Mouse (Mus musculus) thymus, postnatal 14 days (tissue): ENCODE results near the gene Olfr1341.

Experiments used
- DNase-seq: peaks from one replicate; pipeline ENCODE4 v3.0.0; 2021

Olfr1341 gene

DNA sequence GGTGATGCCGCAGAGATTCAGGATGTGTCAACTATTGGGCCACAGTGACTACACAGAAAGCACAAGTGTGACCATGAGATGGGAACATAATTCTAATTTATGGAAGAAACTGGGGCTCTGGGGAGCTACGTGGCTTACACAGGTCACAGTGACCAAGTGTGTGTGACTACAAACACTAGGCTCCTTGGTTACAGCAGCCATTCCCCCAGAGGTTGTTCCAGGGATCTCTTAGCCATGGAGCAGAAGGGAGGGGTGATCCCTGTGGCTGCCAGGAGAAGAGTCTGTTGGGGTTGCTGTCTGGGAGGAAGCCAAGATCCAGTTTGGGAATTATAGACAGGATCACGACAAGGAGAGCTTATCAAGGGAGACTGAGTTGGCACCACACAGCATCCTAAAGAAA is at the start of gene Olfr1341:
Gene Olfr1341, plus strand, starts transcription at position 301 of the 400 bp plus-strand sequence.
- no peak for DNase-seq

DNA sequence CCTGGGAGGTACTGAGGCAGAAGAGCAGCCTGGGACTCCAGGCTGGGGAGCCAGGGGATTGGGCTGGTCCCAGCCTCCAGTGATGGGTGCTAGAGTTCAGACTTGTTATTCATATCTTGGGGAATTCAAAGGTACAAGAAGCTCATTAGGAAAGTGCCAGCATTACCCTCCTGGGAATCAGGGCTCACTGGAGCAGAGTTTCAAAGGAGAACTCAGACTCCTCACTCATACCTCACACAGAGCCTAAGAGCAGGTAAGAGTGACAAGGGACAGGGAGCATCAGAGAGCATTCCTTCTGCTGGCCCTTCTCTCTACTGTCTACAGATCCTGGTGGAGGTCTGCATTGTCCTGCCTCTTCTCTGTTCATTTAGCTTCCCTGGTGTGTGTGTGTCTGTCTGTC is 44.7 kb upstream of the Olfr1341 start, which contains the start of gene Olfr62:
Gene Olfr62, plus strand, starts transcription at position 301 of the 400 bp plus-strand sequence.
- no peak for DNase-seq

DNA sequence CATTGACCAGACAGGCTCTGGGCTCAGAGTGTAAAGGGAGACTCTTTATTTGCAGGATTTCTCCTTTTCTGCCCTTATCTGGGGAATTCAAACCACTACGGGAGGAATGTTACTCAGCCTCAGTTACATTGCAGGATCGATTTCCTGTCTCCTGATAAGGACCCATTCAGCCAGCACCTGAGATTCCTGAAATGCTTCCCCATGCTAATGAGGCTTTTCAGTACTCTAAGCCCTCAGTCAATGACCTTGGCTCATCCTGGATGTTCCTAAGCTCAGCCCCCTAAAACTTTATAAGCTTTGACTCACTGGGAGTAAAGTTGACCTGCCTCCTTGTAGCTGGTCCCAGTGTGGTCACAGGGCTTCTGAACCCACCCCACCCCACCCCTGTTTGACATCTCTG is 16.2 kb upstream of the Olfr1341 start:
- no peak for DNase-seq

DNA sequence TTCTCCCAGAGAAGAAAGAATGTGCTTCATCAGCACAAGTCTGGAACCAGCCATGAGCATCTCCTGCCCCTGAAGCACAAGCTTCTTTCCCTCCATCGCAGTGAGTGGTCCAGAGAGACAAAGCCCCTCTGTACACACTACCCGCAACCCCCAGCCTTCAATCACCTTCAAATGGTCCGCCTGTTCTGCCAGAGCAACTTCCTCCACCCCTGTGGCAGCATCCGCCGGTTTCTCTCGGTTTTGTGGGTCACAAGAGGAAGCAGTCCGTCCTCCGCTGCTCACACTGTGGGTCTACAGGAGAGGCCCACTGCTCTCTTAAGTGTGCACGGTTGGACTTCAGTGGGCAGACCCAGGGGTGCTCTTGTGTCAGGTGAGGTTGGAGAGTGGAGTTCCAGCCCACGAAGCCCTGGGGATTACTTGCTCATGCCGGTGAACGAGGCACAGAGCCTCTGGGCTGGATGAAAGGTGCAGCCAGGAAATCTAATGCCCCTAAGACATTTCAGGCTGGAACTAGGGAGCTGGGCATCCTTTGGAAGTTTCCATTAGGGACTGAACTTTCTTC is 10.8 kb upstream of the Olfr1341 start, which contains the start of gene Olfr1342:
Gene Olfr1342, minus strand, starts transcription at position 345 of the 562 bp plus-strand sequence.
- peak; percentile 15 for DNase-seq

DNA sequence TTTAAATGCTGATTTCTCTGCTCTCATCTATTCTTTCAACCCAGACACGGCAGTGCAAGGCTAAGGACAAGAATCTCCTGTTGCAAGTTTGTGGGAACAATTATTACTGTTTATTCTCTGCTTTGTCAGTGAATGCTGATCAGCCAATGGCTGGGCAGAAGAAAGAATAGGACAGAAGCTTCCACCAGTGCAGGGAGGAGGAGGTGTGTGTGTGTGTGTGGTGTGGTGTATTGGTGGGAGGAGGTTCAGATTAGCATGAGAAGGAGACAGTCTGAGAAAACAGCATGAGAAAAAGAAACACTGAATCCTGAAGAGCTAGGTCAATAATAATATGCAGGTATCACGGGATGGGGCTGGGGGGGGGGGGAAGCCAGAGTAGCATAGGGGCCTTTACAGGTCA is 9.5 kb upstream of the Olfr1341 start:
- no peak for DNase-seq

DNA sequence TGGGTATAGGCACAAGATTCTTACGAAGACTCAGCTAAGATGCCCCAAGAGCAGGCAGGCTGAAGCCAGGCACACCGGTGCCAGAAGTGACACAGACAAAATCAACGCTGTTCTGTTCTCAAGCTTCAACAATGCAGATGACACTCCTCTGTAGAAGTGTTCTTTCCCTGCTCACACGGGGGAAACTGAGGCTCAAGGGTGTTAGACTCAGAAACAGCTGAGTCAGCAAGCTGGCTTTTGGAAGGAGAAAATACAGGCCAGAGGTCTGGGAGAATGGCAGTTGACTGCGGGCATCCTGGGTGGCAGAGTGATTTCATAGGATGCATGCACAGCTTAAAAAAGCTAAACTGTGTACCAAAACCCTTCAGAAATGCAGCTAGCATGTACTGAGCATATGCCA is 4.8 kb downstream of the Olfr1341 start:
- no peak for DNase-seq

DNA sequence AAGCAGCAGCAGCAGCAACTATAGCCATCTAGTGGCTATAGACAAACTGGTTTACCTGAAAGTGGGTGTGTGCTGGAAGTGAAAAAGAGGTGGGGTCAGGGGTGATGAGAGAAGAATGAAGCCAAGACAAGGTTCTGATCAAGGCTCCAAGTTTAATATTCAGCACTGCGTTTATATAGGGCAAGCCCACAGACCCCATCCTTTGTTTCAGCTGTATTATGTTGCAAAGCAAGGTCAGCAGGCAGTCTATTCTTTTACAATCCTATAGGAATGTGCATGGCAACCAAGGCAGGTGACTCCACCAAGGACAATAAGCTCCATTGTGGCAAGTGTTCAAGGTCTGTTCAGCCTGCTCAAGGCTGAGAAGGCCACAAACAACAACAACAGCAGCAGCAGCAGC is 8.3 kb downstream of the Olfr1341 start:
- DNase-seq, result no peak

DNA sequence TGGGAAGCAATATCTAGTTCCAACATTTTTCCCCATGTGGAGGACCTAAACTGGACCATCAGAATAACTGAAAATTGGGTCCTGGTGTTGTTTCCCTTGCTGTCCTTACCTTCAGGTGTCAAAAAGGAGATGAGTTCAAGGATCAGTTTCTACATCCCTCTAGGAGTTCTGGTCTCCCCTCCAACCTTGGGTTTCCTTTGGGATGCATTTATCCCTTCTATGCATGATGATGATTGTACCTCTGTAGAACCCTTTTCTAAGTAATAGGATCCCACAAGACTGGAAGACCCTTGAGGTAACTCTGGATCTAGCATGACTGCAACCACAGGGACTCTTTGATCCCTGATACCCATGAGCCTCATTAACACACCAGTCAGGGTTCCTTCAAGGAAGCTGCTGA is 16.5 kb downstream of the Olfr1341 start, which contains the start of gene Olfr1340:
Gene Olfr1340, plus strand, starts transcription at position 301 of the 400 bp plus-strand sequence.
- no peak for DNase-seq

DNA sequence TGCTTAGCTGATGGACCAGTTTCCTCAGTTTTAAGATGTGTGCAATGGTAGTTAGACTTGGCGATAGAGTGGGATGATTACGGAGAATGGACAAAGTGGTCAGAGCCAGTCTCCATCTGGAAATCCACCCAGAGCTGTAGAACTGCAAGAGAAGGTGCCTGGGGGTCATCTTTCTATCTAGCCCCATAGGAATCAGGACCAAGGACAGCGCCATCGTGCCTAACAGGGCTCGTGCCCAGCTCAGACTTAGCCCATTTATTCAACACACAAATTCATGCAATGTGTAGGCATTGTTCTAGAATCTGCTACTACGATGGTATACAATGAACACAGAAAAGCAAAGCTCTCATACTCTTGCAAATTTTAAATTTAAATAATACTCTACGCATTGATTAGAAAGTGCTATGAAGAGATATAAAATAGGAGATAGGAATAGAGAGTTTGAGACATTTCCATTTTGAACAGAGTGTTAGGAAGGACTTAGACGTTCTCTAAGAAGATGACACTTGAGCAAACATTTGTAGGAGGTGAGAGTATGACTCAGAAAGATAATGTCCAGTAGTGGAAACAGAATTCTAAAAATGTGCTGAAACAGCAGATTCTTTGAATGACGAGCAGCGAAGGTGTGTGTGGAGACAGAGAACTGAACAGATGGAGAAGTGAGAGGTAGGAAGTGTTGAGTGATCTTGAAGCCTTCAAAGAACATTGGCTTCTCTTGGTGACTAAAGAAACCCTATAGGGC is 18.6 kb downstream of the Olfr1341 start:
- DNase-seq, result peak; percentile 9

DNA sequence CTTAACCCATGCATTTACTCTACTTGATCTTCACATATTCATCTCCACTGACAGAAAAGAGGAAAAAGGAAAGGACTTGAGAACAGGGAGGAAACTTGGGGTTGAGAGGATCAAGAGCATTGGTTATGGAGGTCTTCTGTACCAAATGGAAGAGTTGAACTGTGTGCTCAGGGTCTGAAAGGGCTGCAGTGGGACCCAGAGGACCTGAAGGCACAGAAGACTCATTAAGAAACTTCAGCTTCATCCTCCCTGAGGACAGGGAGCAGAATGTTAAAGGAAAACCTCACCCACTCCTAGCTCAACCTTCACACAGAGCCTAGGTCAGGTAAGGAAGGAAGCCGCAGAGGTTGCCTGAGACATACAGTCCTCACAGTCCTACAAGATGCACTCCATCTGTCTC is 28.6 kb downstream of the Olfr1341 start, which contains the start of gene Olfr1339:
Gene Olfr1339, plus strand, starts transcription at position 301 of the 400 bp plus-strand sequence.
- no peak for DNase-seq

DNA sequence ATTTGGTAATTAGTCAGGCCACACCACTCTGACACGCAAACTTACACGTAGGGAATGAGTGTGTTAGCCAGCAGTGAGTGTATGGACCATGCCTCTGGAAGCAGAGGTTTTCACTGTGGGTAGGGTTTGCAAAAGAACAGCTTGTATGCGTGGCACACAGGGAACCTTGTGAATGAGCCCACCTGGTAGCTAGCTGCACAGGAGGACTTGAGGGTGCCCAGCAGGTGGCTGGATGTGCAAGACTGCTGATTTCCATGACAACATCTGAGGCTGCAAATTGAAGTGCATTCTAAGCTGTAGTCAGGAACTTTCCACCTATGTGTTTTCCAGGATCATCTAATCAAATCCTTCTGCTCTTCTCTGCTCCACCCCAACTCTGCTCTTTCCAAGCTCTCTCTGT is 36.3 kb downstream of the Olfr1341 start:
- DNase-seq, result no peak

DNA sequence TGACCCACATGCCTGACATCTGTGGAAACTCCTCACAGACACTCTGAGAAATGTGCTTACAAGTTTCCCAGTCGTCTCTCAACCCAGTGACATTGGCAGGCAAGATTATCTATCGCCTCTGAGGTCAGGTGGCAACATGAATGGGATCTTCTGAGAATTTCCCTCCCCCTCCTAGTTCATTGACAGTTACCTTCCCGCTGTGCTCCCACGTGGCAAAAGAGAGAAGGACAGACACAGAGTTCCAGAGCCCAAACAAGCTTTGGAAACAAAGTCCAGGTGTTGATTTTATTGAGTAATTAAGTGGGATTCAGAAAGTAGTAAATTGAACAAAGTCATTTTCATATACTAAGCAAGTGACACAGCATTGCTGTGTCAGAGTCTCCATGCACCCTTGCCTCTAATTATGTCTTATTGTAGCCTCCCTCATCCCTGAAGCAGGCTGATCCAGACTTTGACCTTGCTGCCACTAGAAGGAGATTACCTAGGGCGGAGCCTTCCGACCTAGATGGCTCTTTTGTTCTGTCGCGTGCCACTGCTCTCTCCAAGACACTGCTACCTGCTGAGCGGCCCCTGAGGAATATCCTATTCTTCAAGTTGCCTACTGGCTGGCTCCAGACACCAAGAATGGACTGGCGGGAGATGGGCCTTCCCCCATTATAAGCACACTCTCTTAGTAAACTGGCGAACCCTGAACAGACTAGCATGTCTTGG is 37.8 kb downstream of the Olfr1341 start:
- DNase-seq, result no peak

DNA sequence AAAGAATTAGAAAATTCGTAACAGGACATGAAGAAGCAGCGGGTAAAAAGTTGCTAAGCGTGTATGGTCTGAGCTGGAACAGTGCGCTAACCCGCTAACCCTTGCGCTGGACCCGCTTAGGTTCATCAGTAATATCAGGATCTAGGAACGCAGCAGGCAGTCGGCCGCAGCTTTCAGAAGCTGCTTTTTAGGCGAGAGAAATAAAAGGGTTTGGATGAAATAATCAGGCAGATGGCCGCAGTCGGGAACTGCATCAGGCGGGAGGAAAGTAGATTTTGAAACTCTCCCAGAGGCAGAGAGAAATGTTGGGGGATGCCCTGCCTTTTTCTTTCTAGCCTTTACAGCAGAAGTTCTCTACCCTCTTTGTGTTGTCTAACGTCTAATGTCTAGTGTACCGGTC is 38.6 kb downstream of the Olfr1341 start:
- no peak for DNase-seq

DNA sequence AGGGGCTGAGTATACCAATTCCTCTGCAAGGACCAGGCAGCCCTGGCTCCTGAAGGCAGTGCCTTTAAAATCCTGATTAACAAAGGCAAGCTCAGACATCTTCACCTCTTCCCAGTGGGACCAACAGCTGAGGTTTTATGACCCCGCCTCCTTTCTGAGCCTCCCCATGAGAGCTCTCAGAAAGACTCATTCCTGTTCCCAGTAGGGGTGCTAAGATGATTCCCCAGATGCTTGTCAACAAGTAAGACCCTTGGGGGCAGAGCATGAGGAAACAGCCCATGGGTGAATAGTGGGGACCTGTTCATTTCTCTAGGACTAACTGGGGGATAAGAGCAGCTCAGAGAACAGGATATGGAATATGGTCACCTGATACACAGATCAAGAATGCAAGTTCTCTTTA is 55.3 kb downstream of the Olfr1341 start, which contains the start of gene Olfr1338:
Gene Olfr1338, minus strand, starts transcription at position 101 of the 400 bp plus-strand sequence.
- no peak for DNase-seq
